Mouse (Mus musculus) monocyte, adult 2 months (primary cell): Measurements from ENCODE around the gene Atg7.

ENCODE experiments used
- DNase-seq, 2 experiments: peaks; one replicate each; pipeline ENCODE4 v3.0.0; 2022; ENCODE audit warnings: low spot score in 2 of 2, low read depth in 1 of 2

The Atg7 gene

GRCm38 (mm10) chr6:114896281-114896680 lies 253.4 kb downstream of the Atg7 start:
- DNase-seq, result no peak

GRCm38 (mm10) chr6:114898949-114899348 lies 256.1 kb downstream of the Atg7 start:
- no peak for DNase-seq

- no peak for DNase-seq
These were observed 256.8 kb downstream of the Atg7 start for GRCm38 (mm10) chr6:114899652-114900051.

- DNase-seq, result no peak
These were observed 257.3 kb downstream of the Atg7 start for GRCm38 (mm10) chr6:114900194-114900593.

- DNase-seq, result no peak
These were observed 258.5 kb downstream of the Atg7 start for GRCm38 (mm10) chr6:114901321-114901824.

GRCm38 (mm10) chr6:114901921-114902320 lies 259.0 kb downstream of the Atg7 start:
- no peak for DNase-seq

GRCm38 (mm10) chr6:114904233-114904632 lies 261.3 kb downstream of the Atg7 start:
- no peak for DNase-seq

GRCm38 (mm10) chr6:114904818-114905217 lies 261.9 kb downstream of the Atg7 start:
- DNase-seq, result no peak

- no peak for DNase-seq
These were observed 262.5 kb downstream of the Atg7 start for GRCm38 (mm10) chr6:114905253-114906028.

- DNase-seq, result no peak
These were observed 263.3 kb downstream of the Atg7 start for GRCm38 (mm10) chr6:114906209-114906608.

GRCm38 (mm10) chr6:114907459-114907858 lies 264.6 kb downstream of the Atg7 start:
- DNase-seq, result no peak

- DNase-seq, result no peak
These were observed 266.9 kb downstream of the Atg7 start for GRCm38 (mm10) chr6:114909801-114910200.
